Mouse (Mus musculus) spleen, adult 2 months (tissue): ENCODE results near the gene Rpl37. TPM values are rescaled to one million over a fixed set of nuclear protein-coding genes. Genes with fewer than 3 reads are reported as not detected.

Experiments
- DNase-seq, 2 experiments: peaks; one replicate each; pipeline versions ENCODE4 v3.0.0 to v3.0.0-alpha.2; 2012 to 2021; ENCODE audit warnings: low spot score in 2 of 2, low read depth in 1 of 2
- H3K27ac ChIP-seq: fragments of 200-500 bp; 2 replicates; pipeline ENCODE4 v1.5.1; 2012; ENCODE audit warnings: low read length, inconsistent platforms; ENCODE audit not compliant: insufficient read depth
- H3K27me3 ChIP-seq: fragments of 200-500 bp; 2 replicates; pipeline ENCODE4 v1.6.1; 2012; ENCODE audit warnings: mild to moderate bottlenecking, moderate library complexity, low read length, inconsistent platforms; ENCODE audit not compliant: control insufficient read depth, insufficient read depth
- H3K36me3 ChIP-seq: fragments of 200-500 bp; 2 replicates; pipeline ENCODE4 v1.6.1; 2012; ENCODE audit warnings: mild to moderate bottlenecking, low read length, inconsistent platforms; ENCODE audit not compliant: control insufficient read depth, insufficient read depth
- H3K4me1 ChIP-seq: fragments of 200-500 bp; 2 replicates; pipeline ENCODE4 v1.6.1; 2011; ENCODE audit warnings: inconsistent platforms; ENCODE audit not compliant: control insufficient read depth, insufficient read depth, insufficient read length
- H3K4me3 ChIP-seq: fragments of 200-500 bp; 2 replicates; pipeline ENCODE4 v1.5.1; 2011; ENCODE audit warnings: mild to moderate bottlenecking, inconsistent platforms; ENCODE audit not compliant: insufficient read depth, insufficient read length; ENCODE audit errors: extremely low read depth
- CTCF ChIP-seq: fragments of 200-500 bp; IDR thresholded peaks from 2 replicates; pipeline ENCODE4 v1.5.1; 2011; ENCODE audit warnings: mild to moderate bottlenecking, inconsistent platforms; ENCODE audit not compliant: insufficient read depth, insufficient read length, insufficient replicate concordance; ENCODE audit errors: extremely low read depth
- POLR2A ChIP-seq: fragments of 200-500 bp; IDR thresholded peaks from 2 replicates; pipeline ENCODE4 v1.6.1; 2011; ENCODE audit warnings: low read depth, low read length, inconsistent platforms
- WGBS: fragments of 180-500 bp; shearing (Covaris S2); methylation state at CpG from one replicate; pipeline ENCODE4 v1.1.7; 2018; 5-methylcytosine and 5-hydroxymethylcytosine counted together
- polyA plus RNA-seq: library from polyadenylated mRNA; depleted of rRNA; stranded (reverse); fragments of >200 nt; gene quantifications from 2 replicates; pipeline ENCODE4 v1.2.3, GENCODE M21; 2012

Gene Rpl37
- polyA plus RNA-seq, 1 experiment = 670 TPM

GRCm38 (mm10) chr15:5133301-5133700 lies 16.9 kb downstream of the Rpl37 start:
- no peaks in the 10 kb centered on the region for H3K4me1 ChIP-seq
- H3K27ac ChIP-seq = no peak overlapping the region
- TF ChIP-seq CTCF (no peak), POLR2A (no peak)
- H3K36me3 ChIP-seq = no peaks in the 10 kb centered on the region
- 88% methylated on average over 3 of the region's 3 CpGs for WGBS
- no peak for DNase-seq
- H3K4me3 ChIP-seq = no peak overlapping the region
- H3K27me3 ChIP-seq = no peaks in the 10 kb centered on the region

DNA sequence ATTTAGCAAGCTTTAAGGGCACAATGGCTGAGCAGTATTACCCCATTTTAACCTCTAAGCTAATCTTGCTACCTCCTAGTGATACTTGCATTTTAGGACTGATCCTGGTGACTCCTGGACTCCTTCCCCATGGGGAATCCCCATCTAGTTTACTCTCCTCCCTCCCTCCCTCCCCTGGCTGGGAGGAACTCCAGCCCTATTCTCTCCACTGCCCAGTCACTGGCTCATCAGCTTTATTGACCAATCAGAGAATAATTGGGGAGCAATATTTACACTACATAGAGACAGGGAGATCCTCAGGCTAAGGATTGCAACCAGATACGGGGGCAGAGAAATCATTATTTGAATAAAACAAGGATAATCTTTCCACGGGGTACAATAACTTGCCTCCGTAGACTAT lies 17.7 kb downstream of the Rpl37 start:
- DNase-seq = no peak
- WGBS = 91% methylated on average over 3 of the region's 3 CpGs
- TF ChIP-seq POLR2A (no peak), CTCF (no peak)
- Histone ChIP-seq H3K27ac (no peak overlapping the region), H3K36me3 (no peaks in the 10 kb centered on the region), H3K4me1 (no peaks in the 10 kb centered on the region), H3K27me3 (no peaks in the 10 kb centered on the region), H3K4me3 (no peak overlapping the region)

DNA sequence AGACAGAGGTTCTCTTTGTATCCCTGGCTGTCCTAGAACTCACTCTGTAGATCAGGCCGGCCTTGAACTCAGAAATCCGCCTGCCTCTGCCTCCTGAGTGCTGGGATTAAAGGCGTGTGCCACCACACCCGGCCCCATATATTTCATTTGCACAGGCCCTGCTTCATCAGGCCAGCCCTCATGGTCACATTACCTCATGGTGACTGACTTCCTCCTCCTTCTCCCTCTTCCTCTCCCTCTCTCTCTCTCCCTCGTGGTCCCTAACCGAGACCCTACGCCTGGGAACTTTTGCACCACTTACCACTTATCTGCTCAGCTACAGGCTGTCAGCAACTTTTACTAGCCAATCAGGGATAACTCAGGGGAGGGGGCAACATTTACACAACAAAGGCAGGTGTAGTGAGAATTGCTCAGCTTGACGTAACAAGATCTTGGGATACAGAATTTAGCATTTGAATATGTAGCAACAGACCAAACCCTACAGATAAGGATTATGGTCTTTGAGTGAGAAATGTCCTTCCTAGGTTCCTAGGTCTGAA lies 18.6 kb downstream of the Rpl37 start:
- Histone ChIP-seq H3K27me3 (no peaks in the 10 kb centered on the region), H3K4me1 (no peaks in the 10 kb centered on the region), H3K36me3 (no peaks in the 10 kb centered on the region), H3K4me3 (no peak overlapping the region), H3K27ac (no peak overlapping the region)
- no peak for DNase-seq
- 81% methylated on average over 8 of the region's 8 CpGs for WGBS
- TF ChIP-seq POLR2A = no peak
- no peak for TF ChIP-seq CTCF

DNA sequence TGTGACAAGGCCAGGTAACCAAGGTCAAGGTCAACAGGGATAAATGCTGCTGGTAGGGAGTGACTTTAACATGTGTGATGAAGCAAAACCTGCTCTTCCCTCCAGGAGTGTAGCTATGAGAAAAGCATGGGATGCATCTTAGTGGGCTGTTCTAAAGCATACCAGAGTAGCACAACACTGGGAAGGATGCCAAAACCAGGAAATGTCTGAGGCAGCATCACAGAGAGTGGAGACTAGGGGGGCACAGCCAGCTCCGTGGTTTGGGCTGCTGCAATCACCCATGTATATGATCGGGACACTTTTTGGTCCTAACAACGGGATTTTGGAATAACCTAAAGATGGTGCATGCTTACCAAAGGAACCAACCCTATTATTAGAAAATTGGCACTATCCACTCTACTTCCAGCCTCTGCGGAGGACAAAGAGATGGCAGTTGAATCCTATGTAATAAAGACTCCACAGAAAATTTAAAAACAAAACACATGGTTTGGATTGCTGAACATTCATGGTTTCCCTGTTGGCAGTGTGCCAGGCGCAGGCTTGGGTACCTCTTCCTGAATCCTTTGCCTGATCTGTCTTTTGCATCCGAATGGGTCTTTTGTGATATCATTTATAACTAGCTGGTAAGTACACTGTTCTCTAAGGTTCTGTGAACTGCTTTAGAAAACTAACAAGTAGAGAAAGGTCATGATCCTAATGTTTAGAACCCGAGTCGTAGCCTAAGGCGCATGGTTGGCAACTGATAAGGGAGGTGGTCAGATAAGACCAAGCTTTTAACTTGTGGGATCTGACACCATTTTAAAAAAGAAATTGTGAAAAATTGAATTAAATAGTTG lies 21.8 kb downstream of the Rpl37 start:
- 76% methylated on average over 9 of the region's 9 CpGs for WGBS
- Histone ChIP-seq H3K27ac (peak overlapping the region; percentile 22), H3K36me3 (no peaks in the 10 kb centered on the region), H3K4me3 (no peak overlapping the region), H3K4me1 (no peaks in the 10 kb centered on the region), H3K27me3 (no peaks in the 10 kb centered on the region)
- TF ChIP-seq POLR2A (no peak), CTCF (no peak)
- DNase-seq = no peak

DNA sequence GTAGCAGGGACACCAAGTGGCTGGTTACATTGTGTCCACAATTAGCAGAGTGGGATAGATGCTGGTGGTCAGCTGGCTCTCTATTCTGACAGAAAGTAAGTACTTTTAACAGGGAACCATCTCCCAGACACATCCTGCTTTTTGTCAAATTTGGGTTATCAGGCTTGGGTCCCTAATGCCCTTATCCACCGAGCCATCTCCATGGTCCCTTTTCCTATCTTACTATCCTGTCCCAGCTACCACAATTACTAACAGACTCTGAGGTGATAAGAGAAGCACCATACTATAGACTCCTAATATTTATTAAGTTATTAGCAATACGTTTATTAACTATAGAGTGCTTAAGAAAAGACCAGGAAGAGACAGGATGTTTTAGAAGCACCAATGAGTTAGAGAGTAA lies 22.9 kb downstream of the Rpl37 start:
- Histone ChIP-seq H3K27ac (no peak overlapping the region), H3K4me3 (no peak overlapping the region), H3K36me3 (no peaks in the 10 kb centered on the region), H3K27me3 (no peaks in the 10 kb centered on the region), H3K4me1 (no peaks in the 10 kb centered on the region)
- no peak for DNase-seq
- no peak for TF ChIP-seq POLR2A
- 76% methylated on average over 2 of the region's 2 CpGs for WGBS

DNA sequence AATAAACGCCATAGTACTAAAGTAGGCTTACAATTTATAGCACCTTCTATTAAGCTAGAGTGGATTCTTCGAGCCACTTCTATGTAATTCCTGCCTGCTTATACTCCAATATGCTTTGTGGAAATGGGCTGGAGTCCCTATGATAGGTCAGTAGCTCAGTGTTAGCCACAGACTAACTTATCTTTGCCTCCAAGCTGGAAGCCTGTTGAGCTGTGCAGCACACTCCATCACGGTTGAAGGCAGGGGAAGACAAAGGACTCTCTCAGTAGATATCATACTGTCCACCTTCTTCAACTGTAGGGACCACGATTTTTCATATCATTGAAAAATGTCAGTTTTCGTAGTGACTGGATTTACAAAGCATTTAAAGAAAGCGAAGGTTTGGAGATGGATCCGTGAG lies 23.4 kb downstream of the Rpl37 start:
- DNase-seq = no peak
- Histone ChIP-seq H3K4me3 (no peak overlapping the region), H3K4me1 (peaks cover under 1% of the 10 kb centered on the region; the same call in 1 of the 2 replicates), H3K27ac (no peak overlapping the region), H3K27me3 (no peaks in the 10 kb centered on the region), H3K36me3 (no peaks in the 10 kb centered on the region)
- no peak for TF ChIP-seq CTCF
- TF ChIP-seq POLR2A = no peak
- WGBS = 80% methylated on average over 7 of the region's 7 CpGs

DNA sequence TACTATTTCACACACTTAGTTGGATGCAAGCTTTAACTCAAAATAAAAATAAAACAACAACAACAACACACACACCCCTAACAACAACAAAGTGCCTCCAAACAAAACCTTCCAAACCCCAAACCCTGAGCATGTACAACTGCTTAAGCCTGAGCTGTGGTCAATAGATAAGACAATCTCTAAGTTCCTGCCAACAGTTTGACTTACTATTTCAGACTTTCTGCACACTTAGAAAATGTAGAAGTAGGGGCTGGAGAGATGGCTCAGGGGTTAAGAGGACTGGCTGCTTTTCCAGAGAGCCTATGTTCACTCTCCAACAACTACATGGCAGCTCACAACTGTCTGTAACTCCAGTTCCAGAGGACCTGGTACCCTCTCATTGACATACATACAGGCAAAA lies 23.9 kb downstream of the Rpl37 start:
- Histone ChIP-seq H3K36me3 (no peaks in the 10 kb centered on the region), H3K4me1 (peaks cover 5% of the 10 kb centered on the region), H3K4me3 (no peak overlapping the region), H3K27me3 (no peaks in the 10 kb centered on the region), H3K27ac (no peak overlapping the region)
- no peak for DNase-seq
- TF ChIP-seq POLR2A (no peak), CTCF (no peak)
